Comparison of ENCODE assay signal across 8 mouse cellular contexts in genomic region chr5:140702103-140702513, GRCm38 (mm10). TPM values are rescaled to one million over a fixed set of nuclear protein-coding genes. Genes with fewer than 3 reads are reported as not detected.
A peak's percentile ranks its signal among the peaks of the same experiment; 100 is the strongest.
DNase-seq lines count a peak whose midpoint lies in the region; ATAC-seq and TF ChIP-seq lines count a peak whose summit lies in the region.

Iqce (minus strand) TSS chr5:140702378.

- DNase-seq in 416B (ENCODE audit: low read depth) (peak; percentile 91), liver (peak; percentile 90)
- DNase-seq in heart, adult 9 months (ENCODE audit: low spot score in 2 of 2): peak; percentile 90 to 92
- peak; percentile 91 to 94 for DNase-seq in spleen, postnatal 4 days (ENCODE audit: low spot score in 2 of 2)

- peaks cover 13% of the 10 kb centered on the region for H3K36me3 ChIP-seq in embryonic facial prominence, embryonic 15.5 days
- peaks cover 14% of the 10 kb centered on the region for H3K36me3 ChIP-seq in kidney, embryonic 14.5 days (ENCODE audit: control insufficient read depth, insufficient read depth, low read length)

- no peak for TF ChIP-seq CTCF in bone marrow, adult 2 months (IDR thresholded peaks at IDR 0.05; ENCODE audit: control insufficient read depth, insufficient read depth, low read length)

- peak within 1 kb of the TSS; percentile 46 for H3K27ac ChIP-seq in bone marrow, adult 2 months (ENCODE audit: control insufficient read depth, insufficient read depth, low read depth, low read length, poor library complexity)
- peak within 1 kb of the TSS; percentile 91 for H3K27ac ChIP-seq in embryonic facial prominence, embryonic 15.5 days (replicated peaks)
- H3K27ac ChIP-seq in kidney, embryonic 14.5 days (ENCODE audit: low read depth, low read length): peak within 1 kb of the TSS; percentile 89

- H3K4me1 ChIP-seq in bone marrow, adult 2 months (ENCODE audit: control insufficient read depth, insufficient read depth, low read length): peaks cover 3% of the 10 kb centered on the region; the same call in 1 of the 2 replicates
- peaks cover 42% of the 10 kb centered on the region for H3K4me1 ChIP-seq in embryonic facial prominence, embryonic 15.5 days
- peaks cover 18% of the 10 kb centered on the region for H3K4me1 ChIP-seq in kidney, embryonic 14.5 days (ENCODE audit: control insufficient read depth, insufficient read depth, low read length)

- H3K4me3 ChIP-seq in bone marrow, adult 2 months (replicated peaks; ENCODE audit: control insufficient read depth, low read depth, low read length): peak within 1 kb of the TSS; percentile 86
- H3K4me3 ChIP-seq in embryonic facial prominence, embryonic 15.5 days (replicated peaks): peak within 1 kb of the TSS; percentile 85
- H3K4me3 ChIP-seq in kidney, embryonic 14.5 days (ENCODE audit: low read length): peak within 1 kb of the TSS; percentile 89

- H3K9me3 ChIP-seq in embryonic facial prominence, embryonic 15.5 days (replicated peaks): no peaks in the 10 kb centered on the region
- no peaks in the 10 kb centered on the region for H3K9me3 ChIP-seq in kidney, embryonic 14.5 days (ENCODE audit: control insufficient read depth, low read length)

- peak within 1 kb of the TSS; percentile 77 for H3K9ac ChIP-seq in embryonic facial prominence, embryonic 15.5 days
- H3K9ac ChIP-seq in kidney, embryonic 14.5 days (ENCODE audit: low read depth, low read length): peak within 1 kb of the TSS; percentile 69

- H3K27me3 ChIP-seq in embryonic facial prominence, embryonic 15.5 days: no peaks in the 10 kb centered on the region
- no peaks in the 10 kb centered on the region for H3K27me3 ChIP-seq in kidney, embryonic 14.5 days (ENCODE audit: control insufficient read depth, insufficient read depth, low read length)

- peak; percentile 53 for ATAC-seq in embryonic facial prominence, embryonic 15.5 days (ENCODE audit: insufficient number of reproducible peaks, low FRiP score, low TSS enrichment, low read depth)
- peak; percentile 45 for ATAC-seq in kidney, embryonic 14.5 days (ENCODE audit: low FRiP score, low TSS enrichment)
- peak; percentile 47; the same call in 1 of the 2 replicates for ATAC-seq in monocyte, adult 5-6 weeks (replicated peaks; ENCODE audit: insufficient number of reproducible peaks, low FRiP score, low TSS enrichment, poor library complexity, severe bottlenecking)

- peak within 1 kb of the TSS; percentile 74 for H3K4me2 ChIP-seq in embryonic facial prominence, embryonic 15.5 days (replicated peaks)
- peak within 1 kb of the TSS; percentile 85 for H3K4me2 ChIP-seq in kidney, embryonic 14.5 days (replicated peaks; ENCODE audit: low read depth, low read length)

- TF ChIP-seq POLR2A in bone marrow, adult 2 months (IDR thresholded peaks at IDR 0.05; ENCODE audit: borderline replicate concordance, control insufficient read depth, low read depth, low read length): peak; percentile 67; the same call in 1 of the 2 replicates

- WGBS in bone marrow, adult 2 months: under 1% methylated on average over 33 of the region's 33 CpGs
- under 1% methylated on average over 33 of the region's 33 CpGs for WGBS in embryonic facial prominence, embryonic 15.5 days
- under 1% methylated on average over 32 of the region's 33 CpGs for WGBS in kidney, embryonic 14.5 days

RNA-seq across cellular contexts. Expression of gene Iqce, which starts in this region (rescaled TPM):
- polyA plus RNA-seq in bone marrow, adult 2 months (2011; ENCODE audit: insufficient read depth, insufficient read length, low replicate concordance, missing spikeins): 3.6 and 11.0 TPM in 2 replicates
- polyA plus RNA-seq in embryonic facial prominence, embryonic 15.5 days (2015; fragmentation: Nextera tagmentation; extraction: Ambion mirVana): 24.6 and 28.2 TPM in 2 replicates
- polyA plus RNA-seq in kidney, embryonic 14.5 days (2014; fragmentation: Nextera tagmentation; extraction: Ambion mirVana): 19.4 and 26.8 TPM in 2 replicates
- total RNA-seq in monocyte, adult 5-6 weeks (2017): 8.2 to 14.9 TPM (median 14.3 TPM) in 3 replicates

Comparison
In these comparisons a context has a peak if more than half of its experiments do, and no peak if none do; other contexts are left out.
1. Peak in every context shown above with its lines: DNase-seq, ATAC-seq, H3K4me3 ChIP-seq and H3K27ac ChIP-seq.